Mouse (Mus musculus) lung, postnatal 36 days (tissue): ENCODE measurements around the gene Fam160b1.

Source experiments
- DNase-seq: peaks from one replicate; pipeline ENCODE4 v3.0.0; 2022; ENCODE audit warnings: mixed read lengths

Fam160b1 gene

DNA sequence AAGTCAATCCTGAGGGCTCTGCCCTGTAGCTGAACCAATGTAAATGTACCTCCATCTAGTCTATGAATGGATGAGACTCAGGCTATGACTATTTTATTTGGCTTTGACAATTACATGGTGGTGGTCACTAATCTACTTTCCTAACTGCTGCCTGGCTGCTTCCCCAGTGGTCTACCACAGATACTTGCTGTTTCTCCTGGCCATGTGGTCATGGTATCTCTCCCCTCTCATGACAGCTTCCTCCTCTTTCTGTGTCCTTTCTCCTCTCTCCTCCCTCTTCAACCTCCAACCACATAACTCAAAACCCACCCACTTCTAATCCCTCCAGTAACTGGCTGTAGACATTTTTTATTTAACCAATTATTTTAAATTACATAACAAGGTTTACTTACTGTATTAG is 11.4 kb upstream of the Fam160b1 start:
- no peak for DNase-seq

DNA sequence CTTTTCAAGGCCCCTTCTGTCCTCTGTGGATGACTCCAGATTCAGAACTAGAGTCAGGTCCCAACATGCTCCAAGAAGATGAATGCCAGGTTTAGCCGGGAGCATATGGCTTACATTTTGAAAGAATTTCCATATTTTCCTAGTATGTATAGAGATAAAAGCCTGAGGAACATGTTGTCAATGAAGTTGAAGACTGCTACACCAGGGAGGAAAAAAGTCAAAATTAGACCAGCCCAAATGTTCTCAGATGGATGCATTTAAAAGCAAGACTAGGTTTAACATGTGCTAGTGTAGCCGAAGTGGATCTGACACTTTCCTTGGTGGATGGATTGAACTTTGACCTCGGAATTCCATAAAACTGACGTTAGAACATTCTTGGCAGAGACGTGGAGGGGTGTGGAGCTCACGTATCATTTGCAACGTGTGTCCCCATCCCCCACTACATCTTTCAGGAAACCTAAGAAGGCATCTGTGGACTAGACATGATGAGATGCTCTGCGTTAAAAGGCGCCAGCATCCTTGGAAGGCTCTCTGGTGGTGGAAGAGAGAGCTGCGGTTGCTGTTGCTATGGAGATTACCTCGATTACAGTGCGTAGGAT is 8.0 kb upstream of the Fam160b1 start:
- no peak for DNase-seq

DNA sequence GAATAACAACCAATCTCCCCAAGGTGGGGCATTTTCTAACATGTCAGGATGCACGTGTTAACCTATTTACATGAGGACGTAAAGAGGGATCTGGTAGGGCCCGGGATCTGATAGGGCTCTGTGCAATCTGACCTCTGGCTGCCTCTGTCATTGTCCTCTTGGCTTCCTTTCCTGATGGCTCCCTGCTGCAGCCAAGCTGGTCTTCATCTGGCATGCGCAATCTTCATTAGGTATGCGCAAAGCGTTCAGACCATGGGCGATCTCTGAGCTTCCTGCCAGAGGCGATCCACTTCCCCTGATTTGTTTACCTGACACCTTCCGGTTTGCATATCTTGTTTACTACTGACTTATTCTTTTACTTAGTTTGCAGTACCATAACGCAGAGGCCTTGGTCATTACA is 7.3 kb upstream of the Fam160b1 start:
- no peak for DNase-seq

DNA sequence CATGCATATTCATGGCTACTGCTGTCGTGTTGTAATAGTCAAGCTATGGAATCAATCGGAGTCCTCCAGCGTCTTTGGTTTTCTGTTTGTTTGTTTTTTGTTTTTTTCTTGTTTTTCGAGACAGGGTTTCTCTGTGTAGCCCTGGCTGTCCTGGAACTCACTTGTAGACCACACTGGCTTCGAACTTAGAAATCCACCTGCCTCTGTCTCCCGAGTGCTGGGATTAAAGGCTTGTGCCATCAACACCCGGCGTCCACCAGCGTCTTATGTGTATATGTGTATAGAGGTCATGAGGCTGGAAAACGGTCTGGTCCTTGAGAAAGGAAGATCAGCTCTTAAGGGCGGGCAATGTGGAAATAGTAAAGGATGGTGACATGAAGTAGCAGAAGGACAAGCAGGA is 6.4 kb upstream of the Fam160b1 start:
- no peak for DNase-seq

DNA sequence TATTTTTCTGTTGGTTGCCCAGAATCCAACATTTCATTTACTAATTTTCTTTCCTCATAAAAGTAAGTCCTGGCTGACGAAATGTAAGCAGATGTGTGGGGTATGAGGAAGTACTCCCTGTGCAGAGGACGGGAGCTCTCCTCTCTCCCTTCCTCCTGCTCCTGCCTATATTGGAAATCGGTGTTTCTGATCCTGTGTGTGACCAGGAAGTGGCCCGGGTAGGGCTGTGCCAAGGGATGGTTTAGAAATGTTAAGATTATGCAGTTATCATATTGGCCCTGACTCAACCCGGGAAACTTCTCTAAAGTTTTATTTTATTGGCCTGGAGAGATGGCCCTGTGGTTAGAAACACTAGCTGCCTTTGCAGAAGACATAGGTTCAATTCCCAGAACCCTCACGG is 5.8 kb upstream of the Fam160b1 start:
- DNase-seq = no peak

DNA sequence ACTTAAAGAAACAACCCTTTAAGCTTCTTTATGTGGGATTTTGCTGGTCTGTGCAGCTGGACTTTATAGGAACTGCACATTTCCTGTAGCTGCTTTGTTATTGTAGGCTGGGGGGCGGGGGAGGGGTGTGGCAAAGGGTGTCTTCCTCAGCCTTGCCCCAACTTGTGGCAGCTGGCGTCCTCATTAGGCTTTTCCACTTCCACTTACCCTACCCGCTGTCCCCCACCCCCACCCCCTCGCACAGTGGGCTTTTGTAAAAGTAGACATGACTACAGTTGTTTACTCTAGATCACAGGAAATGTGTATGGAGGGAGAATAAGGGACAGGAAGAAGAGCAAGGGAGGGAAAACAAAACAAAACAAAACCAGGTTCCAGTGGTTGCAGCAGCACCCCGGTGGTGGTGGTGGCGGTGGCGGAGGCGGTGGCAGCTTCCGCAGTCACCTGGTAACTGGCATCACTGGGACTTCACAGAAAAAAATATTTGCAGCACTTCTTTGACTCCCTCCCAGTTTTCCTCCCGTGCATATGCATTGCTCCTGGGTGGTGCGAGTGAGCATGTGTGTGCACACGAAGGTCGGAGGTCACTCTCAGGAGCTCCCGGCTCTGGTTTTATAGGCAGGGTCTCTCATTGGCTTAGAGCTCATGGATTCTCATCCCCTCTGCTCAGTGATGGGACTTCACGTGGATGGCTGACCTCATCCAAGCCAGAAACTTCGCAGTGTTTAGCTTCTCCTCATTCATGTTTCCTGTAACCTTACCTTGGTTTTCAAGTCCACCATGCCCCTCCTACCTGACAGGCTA is 4.8 kb upstream of the Fam160b1 start:
- no peak for DNase-seq

DNA sequence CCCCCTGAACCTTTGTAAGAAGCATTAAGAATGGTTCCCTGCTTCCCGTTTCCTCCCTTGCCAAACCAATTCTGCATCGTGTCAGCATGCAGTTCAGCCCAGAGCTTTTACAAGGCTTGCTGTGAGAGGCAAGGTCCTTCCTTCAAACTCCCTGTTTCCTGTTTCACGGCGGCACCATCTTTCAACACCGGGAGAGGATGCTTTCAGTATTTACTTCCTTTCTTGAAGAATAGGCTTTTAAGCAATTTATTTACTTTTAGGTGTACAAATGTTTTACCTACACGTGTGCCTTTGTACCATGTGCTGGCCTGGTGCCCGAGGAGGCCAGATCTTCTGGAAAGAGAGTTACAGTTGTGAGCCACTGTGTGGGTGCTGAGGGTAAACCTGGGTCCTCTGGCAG is 4.2 kb upstream of the Fam160b1 start:
- peak; percentile 49 for DNase-seq

DNA sequence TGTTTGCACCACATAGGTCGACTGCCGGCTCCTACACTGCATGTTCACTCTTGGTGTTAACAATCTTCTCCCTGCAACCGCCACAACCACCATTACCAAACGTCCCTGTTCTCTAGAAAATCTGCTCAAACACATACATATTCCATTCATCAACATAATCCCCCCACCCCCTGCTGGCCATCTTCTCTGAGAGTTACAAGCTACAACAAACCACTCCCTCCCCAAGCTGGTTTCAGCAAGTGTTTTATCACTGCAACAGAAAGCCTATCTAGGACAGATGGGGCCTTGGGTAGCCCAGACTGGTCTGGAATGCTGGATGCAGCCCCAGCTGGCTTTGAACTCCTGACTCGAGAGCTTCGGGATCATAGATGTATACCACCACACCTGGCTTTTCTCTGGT is 3.2 kb upstream of the Fam160b1 start:
- no peak for DNase-seq

DNA sequence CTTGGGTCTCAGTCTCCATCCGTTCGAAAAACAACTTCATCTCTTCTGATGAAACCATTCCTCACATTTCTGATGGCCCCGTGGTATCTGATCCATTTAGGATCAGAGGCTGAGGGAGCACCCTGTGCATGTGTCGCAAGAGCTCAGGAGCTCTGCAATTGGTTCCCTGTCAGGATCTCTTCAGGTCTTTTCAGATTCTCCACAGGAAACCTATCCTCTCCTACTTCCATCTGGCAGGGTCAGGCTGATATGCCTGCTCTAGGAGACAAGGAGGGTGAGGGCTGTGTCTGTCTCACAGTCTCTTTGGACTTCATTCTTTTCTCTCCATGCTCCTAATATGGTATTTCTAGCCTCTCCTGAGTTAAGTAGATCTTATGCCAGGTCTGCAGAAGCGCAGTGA is 2.7 kb upstream of the Fam160b1 start:
- no peak for DNase-seq

DNA sequence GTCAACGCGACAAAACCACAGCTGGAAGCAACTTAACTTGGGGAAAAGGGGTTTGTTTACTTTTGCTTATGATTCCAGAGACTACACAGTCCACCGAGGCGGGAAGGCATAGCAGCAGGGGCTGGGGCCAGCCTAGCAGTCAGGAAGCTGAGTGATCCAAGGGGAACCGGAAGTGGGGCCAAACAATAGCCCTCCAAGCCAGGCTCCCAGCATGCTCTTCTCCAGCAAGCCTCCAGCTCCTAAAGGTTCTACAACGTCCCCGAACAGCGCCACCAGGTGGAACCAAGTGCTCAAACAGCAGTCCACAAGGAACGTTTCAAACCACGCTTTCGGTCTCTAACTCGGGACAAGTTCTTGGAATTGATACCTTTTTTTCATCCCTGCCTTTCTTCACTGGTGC is 2.2 kb upstream of the Fam160b1 start:
- DNase-seq = peak; percentile 94

DNA sequence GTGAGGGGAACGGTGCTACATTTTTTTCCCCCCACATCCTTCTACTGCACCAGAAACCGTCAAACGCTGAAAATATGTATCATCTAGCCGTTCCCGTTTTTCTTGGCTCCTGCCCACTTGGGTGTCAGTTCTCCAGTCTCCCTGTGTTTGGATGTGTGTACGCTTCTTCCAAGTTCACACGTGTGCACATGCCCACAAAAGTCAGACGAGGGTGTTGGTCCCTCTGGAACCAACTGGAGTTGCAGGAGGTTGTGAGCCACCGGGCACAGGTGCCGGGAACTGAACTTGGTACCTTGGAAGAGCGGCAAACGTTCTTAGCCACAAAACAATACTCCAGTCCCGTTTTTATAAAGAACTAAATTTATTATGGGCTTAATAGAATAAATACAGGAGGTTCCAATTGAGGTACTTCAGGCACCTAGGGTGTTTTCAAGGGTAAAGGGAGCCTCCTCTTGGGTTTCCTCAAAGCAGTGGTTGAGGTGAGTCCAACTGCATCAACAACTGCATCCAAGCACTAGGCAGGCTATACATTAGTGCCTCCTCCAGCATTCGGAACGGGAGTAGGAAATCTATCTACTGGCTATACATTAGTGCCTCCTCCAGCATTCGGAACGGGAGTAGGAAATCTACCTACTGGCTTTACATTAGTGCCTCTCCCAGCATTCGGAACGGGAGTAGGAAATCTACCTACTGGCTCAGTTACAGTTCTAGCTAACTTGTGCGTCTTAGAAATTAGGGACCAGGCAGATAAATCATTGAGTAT is 1.5 kb upstream of the Fam160b1 start:
- no peak for DNase-seq

DNA sequence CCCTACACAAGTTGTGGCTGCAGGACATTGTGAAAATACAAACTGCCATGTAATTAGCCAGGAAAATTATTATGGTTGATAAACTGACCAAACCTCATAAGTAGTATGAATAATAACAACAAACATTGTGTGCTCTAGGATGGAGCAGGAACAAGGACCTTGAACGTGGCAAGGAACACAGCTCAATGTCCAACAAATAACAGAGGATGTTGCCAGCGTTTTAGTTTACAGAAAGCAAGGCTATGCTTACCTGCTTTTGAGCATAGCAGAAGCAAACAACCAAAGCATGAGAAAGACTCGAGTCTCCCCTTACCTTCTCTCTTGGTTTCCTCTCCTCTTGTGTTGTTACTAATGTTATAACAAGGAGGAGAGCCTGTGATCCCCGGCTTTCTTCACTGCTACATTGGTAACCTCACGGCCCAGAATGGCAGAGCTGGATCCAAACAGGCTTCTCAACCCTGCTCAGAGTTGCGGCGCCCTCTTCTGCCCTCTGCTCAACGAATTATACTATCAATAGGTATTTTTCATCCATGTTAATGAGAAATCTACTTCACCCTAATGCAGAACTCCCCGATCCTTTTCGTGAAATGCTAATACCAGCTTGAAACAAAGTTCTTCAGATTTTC is 666 bp upstream of the Fam160b1 start:
- DNase-seq = peak; percentile 50

DNA sequence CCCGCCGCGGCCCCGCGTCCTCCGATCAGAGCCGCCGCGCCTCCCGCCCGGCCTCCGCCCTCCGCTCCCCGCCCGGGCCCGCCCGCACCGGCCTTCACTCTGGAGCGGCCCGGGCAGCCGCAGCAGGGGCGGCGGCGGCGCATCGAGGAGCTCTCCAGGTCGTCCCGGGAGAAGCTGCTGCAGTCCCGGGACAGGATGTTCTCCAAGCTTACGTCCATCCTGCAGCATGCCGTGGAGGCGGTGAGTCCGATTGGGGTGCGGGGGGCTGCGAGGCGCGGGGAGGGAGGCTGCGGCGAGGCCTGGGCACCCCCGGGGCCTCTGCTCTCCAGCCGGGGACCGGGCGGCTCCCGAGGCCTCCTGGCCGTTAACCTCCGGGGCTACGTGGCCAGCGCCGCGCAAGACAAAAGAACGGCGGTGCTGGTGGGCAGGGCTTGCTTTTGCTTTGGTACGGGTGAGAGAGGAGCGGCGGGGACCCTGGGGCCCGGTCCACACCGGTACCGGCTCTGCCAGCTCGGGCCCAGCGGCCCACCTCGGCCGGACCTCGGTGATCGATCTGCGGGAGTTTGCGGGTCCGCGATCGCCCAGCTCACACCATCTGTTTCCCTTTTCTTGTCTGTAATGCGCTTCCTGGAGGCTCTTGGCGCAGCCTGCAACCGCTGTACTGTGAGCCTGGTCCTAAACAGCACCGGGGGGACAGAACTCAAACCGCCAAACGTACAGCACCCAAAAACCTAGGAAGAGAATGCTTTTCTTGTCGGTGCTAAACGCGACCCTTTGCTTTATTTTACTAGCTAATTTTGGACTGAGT is 855 bp downstream of the Fam160b1 start:
- peak; percentile 59 for DNase-seq

DNA sequence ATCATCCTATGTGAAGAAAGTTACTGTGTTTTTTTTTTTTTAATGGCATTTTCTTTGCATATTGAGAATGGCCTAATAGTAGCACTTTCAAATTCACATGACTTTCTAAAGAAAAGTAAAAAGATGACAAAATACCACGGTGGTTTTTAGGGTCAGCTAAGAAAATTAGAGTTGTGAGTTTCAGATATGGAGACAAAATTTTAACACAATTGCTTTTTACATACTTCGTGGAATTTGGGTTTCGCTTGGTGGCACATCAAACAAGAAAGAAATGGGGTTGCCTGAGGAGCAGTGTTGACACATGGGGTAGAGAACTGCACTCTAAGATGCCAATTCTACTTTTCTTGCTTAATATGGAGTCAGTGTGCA is 1.4 kb downstream of the Fam160b1 start:
- no peak for DNase-seq

DNA sequence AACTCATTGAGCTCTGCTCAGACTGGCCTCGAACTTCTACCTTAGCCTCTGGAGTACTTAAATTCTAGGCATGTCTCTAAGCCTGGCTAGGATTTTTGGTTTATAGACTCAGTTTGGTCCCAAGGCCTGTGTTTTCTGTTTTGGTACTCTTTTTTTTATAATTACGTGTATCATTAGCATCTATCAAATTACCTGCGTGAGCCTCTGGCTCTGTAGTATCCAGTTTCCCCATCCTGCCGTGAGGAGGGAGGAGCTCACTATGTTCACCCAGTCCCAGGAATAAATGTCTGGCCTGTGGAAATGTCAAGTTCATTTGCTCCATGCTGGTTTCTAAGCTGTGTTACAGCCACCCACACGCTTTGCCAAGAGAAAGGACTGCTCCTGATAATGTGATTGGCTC is 2.1 kb downstream of the Fam160b1 start:
- DNase-seq = no peak

DNA sequence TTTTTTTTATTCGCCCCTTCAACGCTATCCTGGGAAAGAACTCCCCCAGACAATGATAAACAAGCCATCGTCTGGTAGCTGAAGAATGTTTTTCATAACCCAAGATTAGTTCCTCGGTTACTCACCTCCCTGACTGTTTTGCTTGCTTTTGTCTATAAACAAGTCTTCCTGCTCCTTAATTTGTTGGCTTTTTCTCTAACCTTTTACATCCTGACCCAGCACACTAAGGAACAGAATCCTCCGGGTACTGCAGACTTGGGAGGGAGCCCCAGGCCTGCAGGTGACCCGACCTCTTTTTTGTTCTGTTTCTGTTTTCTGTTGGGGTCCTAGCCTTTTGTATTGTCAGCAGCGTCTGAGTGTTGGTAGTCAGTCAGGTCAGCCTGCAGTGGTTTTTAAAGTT is 2.6 kb downstream of the Fam160b1 start:
- DNase-seq = no peak

DNA sequence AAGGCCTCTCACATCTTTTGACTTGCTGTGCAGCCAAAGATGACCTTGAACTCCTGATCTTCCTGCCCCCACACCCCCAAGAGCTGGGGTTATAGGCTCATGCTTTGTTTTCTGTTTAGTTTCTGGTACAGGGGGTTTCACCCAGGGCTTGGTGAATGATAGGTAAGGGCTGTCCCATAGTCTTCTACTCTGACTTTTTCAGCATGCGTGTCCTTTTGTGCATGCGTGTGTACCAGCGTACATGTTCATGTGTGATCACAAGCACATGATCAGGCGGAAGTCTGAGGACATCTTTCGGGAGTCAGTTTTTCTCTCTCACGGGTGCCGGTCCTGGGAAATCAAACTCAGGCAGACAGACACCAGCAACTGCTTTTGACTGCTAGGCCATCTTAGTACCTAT is 3.1 kb downstream of the Fam160b1 start:
- DNase-seq = no peak

DNA sequence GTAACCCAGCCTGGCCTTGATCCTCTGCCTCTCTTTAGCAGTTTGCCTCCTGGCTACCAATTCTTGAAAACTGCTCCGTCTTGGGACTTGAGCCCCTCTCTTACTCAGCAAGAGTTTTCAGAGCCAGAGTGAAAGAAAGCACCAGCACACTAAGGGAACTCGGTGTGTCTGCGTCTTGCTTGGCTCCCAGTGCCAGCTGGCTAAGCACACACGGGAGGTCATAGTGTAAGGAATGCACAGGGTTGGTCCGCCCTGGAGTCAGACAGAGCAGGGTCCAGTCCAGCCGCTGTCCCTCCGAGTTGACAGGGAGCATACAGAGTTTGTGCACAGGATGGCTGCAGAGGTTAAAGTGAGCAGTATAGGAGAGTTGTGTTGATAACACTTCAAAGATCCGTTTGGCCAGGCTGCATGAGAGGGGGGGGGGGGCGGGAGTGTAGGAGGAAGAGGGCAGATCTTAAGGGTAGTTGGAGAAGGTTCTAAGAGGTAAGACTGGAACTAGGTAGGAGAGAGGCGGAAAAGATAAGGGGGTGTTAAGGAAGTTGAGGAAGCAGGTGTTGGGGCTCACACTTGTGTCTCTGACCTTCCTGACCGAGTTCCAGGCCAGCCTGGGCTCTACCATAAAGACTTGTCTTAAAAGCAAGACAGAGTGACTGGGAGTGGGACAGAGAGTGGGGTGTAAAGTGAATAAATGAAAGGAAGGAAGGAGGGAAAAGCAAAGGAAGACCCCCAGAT is 4.6 kb downstream of the Fam160b1 start:
- DNase-seq = peak; percentile 53

DNA sequence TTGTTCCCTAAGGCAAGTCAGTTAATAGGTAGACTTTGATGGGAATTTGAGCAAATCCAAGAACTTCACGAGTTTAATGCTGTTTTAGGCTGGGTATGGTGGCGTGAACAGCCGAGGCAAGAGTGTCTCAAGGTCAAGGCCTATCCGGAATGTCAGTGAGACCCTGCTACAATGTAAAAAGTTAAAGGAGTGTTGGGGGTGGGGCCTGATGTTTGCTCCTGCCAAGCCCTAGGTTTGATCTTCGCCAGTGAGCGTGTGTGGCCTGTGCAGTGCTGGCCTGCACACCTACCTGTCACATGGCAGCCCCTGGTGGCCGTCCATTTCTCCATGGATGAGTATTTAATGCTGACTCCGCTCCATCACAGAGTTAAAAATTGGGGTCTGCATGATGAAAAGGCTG is 5.5 kb downstream of the Fam160b1 start:
- no peak for DNase-seq

DNA sequence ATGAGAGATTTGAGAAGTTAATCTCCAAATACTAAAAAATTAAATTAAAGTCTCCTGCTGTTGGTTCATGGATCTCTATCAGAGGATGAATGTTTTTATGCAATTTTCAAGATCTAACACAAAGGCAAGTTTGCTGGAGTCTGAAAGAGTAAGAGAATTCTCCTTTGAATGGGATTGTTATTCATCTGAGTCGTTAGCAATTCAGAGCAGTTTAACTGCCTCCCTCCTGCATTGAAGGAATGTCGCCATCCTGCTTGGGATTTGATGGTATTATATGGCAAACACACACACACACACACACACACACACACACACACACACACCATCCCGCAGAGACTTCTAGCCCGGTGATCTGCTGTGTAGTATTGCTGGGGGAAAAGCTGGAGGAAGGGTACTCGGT is 6.1 kb downstream of the Fam160b1 start:
- no peak for DNase-seq

DNA sequence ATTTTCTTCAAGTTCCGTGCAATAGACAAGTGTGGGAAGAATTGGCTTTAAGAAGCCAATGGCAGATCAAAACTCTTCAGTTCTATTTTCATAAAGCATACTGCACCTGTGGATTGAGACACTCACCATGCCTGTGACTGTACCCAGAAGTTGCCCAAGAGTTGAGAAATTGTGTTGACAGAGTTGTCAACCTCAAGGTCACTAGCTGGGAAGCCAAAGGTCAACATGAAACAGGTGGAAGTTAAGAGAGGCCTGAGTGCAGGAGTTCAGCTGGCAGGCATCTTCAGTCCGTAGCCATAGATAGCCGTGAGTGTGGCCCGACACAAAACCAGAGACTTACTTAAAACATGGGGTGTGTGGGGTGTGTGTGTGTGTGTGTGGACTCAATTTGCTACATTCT is 6.7 kb downstream of the Fam160b1 start:
- DNase-seq = peak; percentile 83

DNA sequence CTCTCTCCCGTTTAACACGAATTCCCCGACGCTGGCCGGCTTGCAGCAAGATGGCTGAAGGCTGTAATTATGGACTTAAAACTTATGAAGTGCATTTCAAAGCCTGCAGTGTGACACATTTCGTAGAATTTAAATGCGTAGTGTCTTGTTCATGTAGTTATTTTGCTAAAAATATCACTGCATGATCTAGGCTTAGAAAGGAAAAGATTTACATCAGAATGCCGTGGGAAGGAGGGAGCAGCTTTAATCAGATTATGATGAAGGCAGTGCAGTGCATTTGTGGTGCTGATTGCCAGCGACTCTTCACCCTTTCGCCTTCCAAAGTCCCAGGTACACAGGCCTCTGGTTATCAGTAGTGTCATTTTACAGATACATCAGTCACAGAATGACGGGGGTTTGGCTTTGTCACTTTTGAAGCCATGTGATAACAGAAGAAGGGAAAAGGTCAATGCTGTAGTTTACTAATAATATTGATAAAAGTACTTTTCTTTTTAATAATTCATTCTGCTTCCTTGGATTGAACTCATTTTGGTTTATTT is 7.4 kb downstream of the Fam160b1 start:
- no peak for DNase-seq
